Mouse (Mus musculus): ENCODE measurements around the gene Trmt1. TPM values are rescaled to one million over a fixed set of nuclear protein-coding genes. Genes with fewer than 3 reads are reported as not detected.

Gene Trmt1
- polyA plus RNA-seq, 1 experiment from 2014 or later = 72.7 TPM

- Histone ChIP-seq H3K36me3 (peaks cover 56% of the 10 kb centered on the region), H3K9me3 (no peaks in the 10 kb centered on the region), H3K27me3 (0 out of 2 replicates have a peak, but pooled peaks cover 6% of the 10 kb centered on the region), H3K4me2 (replicated peaks) (no peak overlapping the region), H3K27ac (peak overlapping the region; percentile 52; the same call in 1 of the 2 replicates), H3K9ac (peak overlapping the region; percentile 39; the same call in 1 of the 2 replicates), H3K4me3 (no peak overlapping the region), H3K4me1 (peaks cover 99% of the 10 kb centered on the region)
- ATAC-seq (ENCODE audit: low FRiP score, low read depth) = no peak
- 74% methylated on average over 11 of the region's 11 CpGs for WGBS
Observed at GRCm38 (mm10) chr8:84731371-84732177, 45.5 kb downstream of the Trmt1 start.

GRCm38 (mm10) chr8:84732545-84732944 lies 46.4 kb downstream of the Trmt1 start:
- Histone ChIP-seq H3K27me3 (0 out of 2 replicates have a peak, but pooled peaks cover 9% of the 10 kb centered on the region), H3K36me3 (peaks cover 46% of the 10 kb centered on the region), H3K4me3 (no peak overlapping the region), H3K9me3 (no peaks in the 10 kb centered on the region), H3K4me2 (replicated peaks) (no peak overlapping the region), H3K27ac (peak overlapping the region; percentile 52; the same call in 1 of the 2 replicates), H3K9ac (no peak overlapping the region), H3K4me1 (peaks cover 98% of the 10 kb centered on the region)
- WGBS = 69% methylated on average over 5 of the region's 5 CpGs
- ATAC-seq (ENCODE audit: low FRiP score, low read depth) = no peak

GRCm38 (mm10) chr8:84732996-84733395 lies 46.9 kb downstream of the Trmt1 start:
- Histone ChIP-seq H3K9me3 (no peaks in the 10 kb centered on the region), H3K9ac (peak overlapping the region; percentile 46; the same call in 1 of the 2 replicates), H3K27ac (peak overlapping the region; percentile 52; the same call in 1 of the 2 replicates), H3K27me3 (0 out of 2 replicates have a peak, but pooled peaks cover 9% of the 10 kb centered on the region), H3K4me2 (replicated peaks) (no peak overlapping the region; the same call in 1 of the 2 replicates), H3K4me3 (no peak overlapping the region), H3K4me1 (peaks cover 98% of the 10 kb centered on the region), H3K36me3 (peaks cover 42% of the 10 kb centered on the region)
- no peak for ATAC-seq (ENCODE audit: low FRiP score, low read depth)
- WGBS = 50% methylated on average over 6 of the region's 6 CpGs

GRCm38 (mm10) chr8:84733959-84734358 lies 47.9 kb downstream of the Trmt1 start:
- Histone ChIP-seq H3K9ac (0 out of 2 replicates have a peak overlapping the region, but pooled peaks have one; percentile 43), H3K27me3 (0 out of 2 replicates have a peak, but pooled peaks cover 9% of the 10 kb centered on the region), H3K9me3 (no peaks in the 10 kb centered on the region), H3K4me1 (peaks cover 98% of the 10 kb centered on the region), H3K4me3 (no peak overlapping the region), H3K36me3 (peaks cover 36% of the 10 kb centered on the region), H3K4me2 (replicated peaks) (no peak overlapping the region), H3K27ac (peak overlapping the region; percentile 15; the same call in 1 of the 2 replicates)
- 92% methylated on average over 6 of the region's 6 CpGs for WGBS
- ATAC-seq (ENCODE audit: low FRiP score, low read depth) = no peak

- no peak for ATAC-seq (ENCODE audit: low FRiP score, low read depth)
- 0 out of 2 replicates have a peak, but pooled peaks cover 9% of the 10 kb centered on the region for H3K27me3 ChIP-seq
- no peak overlapping the region for H3K27ac ChIP-seq
Observed at GRCm38 (mm10) chr8:84734680-84735079, 48.6 kb downstream of the Trmt1 start.

GRCm38 (mm10) chr8:84735597-84735996 lies 49.5 kb downstream of the Trmt1 start:
- no peak for ATAC-seq (ENCODE audit: low FRiP score, low read depth)
- H3K27me3 ChIP-seq = 0 out of 2 replicates have a peak, but pooled peaks cover 9% of the 10 kb centered on the region
- H3K4me3 ChIP-seq = no peak overlapping the region
- no peak overlapping the region for H3K4me2 ChIP-seq (replicated peaks)
- peaks cover 28% of the 10 kb centered on the region for H3K36me3 ChIP-seq
- 0 out of 2 replicates have a peak overlapping the region, but pooled peaks have one; percentile 48 for H3K9ac ChIP-seq
- no peaks in the 10 kb centered on the region for H3K9me3 ChIP-seq
- H3K4me1 ChIP-seq = peaks cover 98% of the 10 kb centered on the region
- no peak overlapping the region for H3K27ac ChIP-seq
- WGBS = 34% methylated on average over 2 of the region's 2 CpGs

More at GRCm38 (mm10) chr8:84734680-84735079, 48.6 kb downstream of the Trmt1 start:
- Histone ChIP-seq H3K9ac (no peak overlapping the region), H3K4me2 (replicated peaks) (no peak overlapping the region), H3K4me1 (peaks cover 98% of the 10 kb centered on the region), H3K36me3 (peaks cover 36% of the 10 kb centered on the region), H3K9me3 (no peaks in the 10 kb centered on the region), H3K4me3 (no peak overlapping the region)
- WGBS = 76% methylated on average over 2 of the region's 2 CpGs

- no peak for ATAC-seq (ENCODE audit: low FRiP score, low read depth)
- H3K4me3 ChIP-seq = no peak overlapping the region
- peaks cover 98% of the 10 kb centered on the region for H3K4me1 ChIP-seq
- 79% methylated on average over 4 of the region's 4 CpGs for WGBS
- peak overlapping the region; percentile 48; the same call in 1 of the 2 replicates for H3K9ac ChIP-seq
- 0 out of 2 replicates have a peak, but pooled peaks cover 9% of the 10 kb centered on the region for H3K27me3 ChIP-seq
- peaks cover 22% of the 10 kb centered on the region for H3K36me3 ChIP-seq
- no peaks in the 10 kb centered on the region for H3K9me3 ChIP-seq
- 0 out of 2 replicates have a peak overlapping the region, but pooled peaks have one; percentile 44 for H3K27ac ChIP-seq
- no peak overlapping the region for H3K4me2 ChIP-seq (replicated peaks)
Observed at GRCm38 (mm10) chr8:84736521-84736920, 50.4 kb downstream of the Trmt1 start.

GRCm38 (mm10) chr8:84737608-84738007 lies 51.5 kb downstream of the Trmt1 start:
- Histone ChIP-seq H3K9me3 (no peaks in the 10 kb centered on the region), H3K9ac (peak overlapping the region; percentile 58), H3K4me1 (peaks cover 98% of the 10 kb centered on the region), H3K27me3 (0 out of 2 replicates have a peak, but pooled peaks cover 9% of the 10 kb centered on the region), H3K27ac (peak overlapping the region; percentile 100), H3K4me3 (no peak overlapping the region), H3K4me2 (replicated peaks) (peak overlapping the region; percentile 48), H3K36me3 (peaks cover 20% of the 10 kb centered on the region)
- 2% methylated on average over 16 of the region's 16 CpGs for WGBS
- 0 out of 2 replicates have a peak, but pooled peaks have one; percentile 10 for ATAC-seq (ENCODE audit: low FRiP score, low read depth)

GRCm38 (mm10) chr8:84738266-84738665 lies 52.2 kb downstream of the Trmt1 start:
- peaks cover 98% of the 10 kb centered on the region for H3K4me1 ChIP-seq
- H3K27me3 ChIP-seq = 0 out of 2 replicates have a peak, but pooled peaks cover 9% of the 10 kb centered on the region
- peaks cover 19% of the 10 kb centered on the region for H3K36me3 ChIP-seq
- WGBS = 16% methylated on average over 10 of the region's 10 CpGs
- no peaks in the 10 kb centered on the region for H3K9me3 ChIP-seq
- no peak for ATAC-seq (ENCODE audit: low FRiP score, low read depth)
- H3K4me2 ChIP-seq (replicated peaks) = peak overlapping the region; percentile 48
- no peak overlapping the region for H3K4me3 ChIP-seq
- H3K9ac ChIP-seq = peak overlapping the region; percentile 58
- peak overlapping the region; percentile 100 for H3K27ac ChIP-seq

- H3K4me2 ChIP-seq (replicated peaks) = peak overlapping the region; percentile 48
- peak overlapping the region; percentile 58 for H3K9ac ChIP-seq
- 41% methylated on average over 10 of the region's 10 CpGs for WGBS
- no peak overlapping the region for H3K4me3 ChIP-seq
- no peaks in the 10 kb centered on the region for H3K9me3 ChIP-seq
- 0 out of 2 replicates have a peak, but pooled peaks cover 9% of the 10 kb centered on the region for H3K27me3 ChIP-seq
- H3K36me3 ChIP-seq = peaks cover 13% of the 10 kb centered on the region
- H3K27ac ChIP-seq = peak overlapping the region; percentile 100
- ATAC-seq (ENCODE audit: low FRiP score, low read depth) = no peak
- H3K4me1 ChIP-seq = peaks cover 98% of the 10 kb centered on the region
Observed at GRCm38 (mm10) chr8:84738715-84739400, 52.8 kb downstream of the Trmt1 start.

- Histone ChIP-seq H3K27me3 (0 out of 2 replicates have a peak, but pooled peaks cover 9% of the 10 kb centered on the region), H3K4me1 (peaks cover 98% of the 10 kb centered on the region), H3K27ac (peak overlapping the region; percentile 100), H3K4me3 (no peak overlapping the region), H3K9me3 (no peaks in the 10 kb centered on the region), H3K9ac (peak overlapping the region; percentile 58), H3K4me2 (replicated peaks) (no peak overlapping the region; the same call in 1 of the 2 replicates), H3K36me3 (peaks cover 8% of the 10 kb centered on the region)
- no peak for ATAC-seq (ENCODE audit: low FRiP score, low read depth)
- WGBS = 0% methylated on average over 1 of the region's 1 CpGs
Observed at GRCm38 (mm10) chr8:84739401-84739742, 53.3 kb downstream of the Trmt1 start.
